Mouse (Mus musculus) embryonic facial prominence, embryonic 14.5 days (tissue): ENCODE results near the gene Cspg4. TPM values are rescaled to one million over a fixed set of nuclear protein-coding genes. Genes with fewer than 3 reads are reported as not detected.

Experiments
- ATAC-seq: fragments of 200-750 bp; cut with Nextera tagmentation; 2 replicates; pipeline ENCODE4 v1.8.0; 2017; ENCODE audit warnings: low read depth, moderate number of reproducible peaks, moderate TSS enrichment
- DNase-seq: peaks from one replicate; pipeline ENCODE4 v3.0.0-alpha.2; 2015; ENCODE audit warnings: low spot score
- H3K27ac ChIP-seq: fragments of 300-500 bp; sonication (generic); replicated peaks from 2 replicates; pipeline ENCODE4 v1.5.1; 2014; ENCODE audit warnings: low read depth, mild to moderate bottlenecking, low read length, moderate library complexity
- H3K27me3 ChIP-seq: fragments of 300-500 bp; sonication (generic); replicated peaks from 2 replicates; pipeline ENCODE4 v1.6.1; 2014; ENCODE audit warnings: low read length; ENCODE audit not compliant: control insufficient read depth, insufficient read depth
- H3K36me3 ChIP-seq: fragments of 300-500 bp; sonication (generic); 2 replicates; pipeline ENCODE4 v1.6.1; 2014; ENCODE audit warnings: low read length, mixed read lengths; ENCODE audit not compliant: control insufficient read depth, insufficient read depth
- H3K4me1 ChIP-seq: fragments of 300-500 bp; sonication (generic); 2 replicates; pipeline ENCODE4 v1.6.1; 2014; ENCODE audit warnings: antibody characterized with exemption, low read length; ENCODE audit not compliant: control insufficient read depth, insufficient read depth
- H3K4me2 ChIP-seq: fragments of 300-500 bp; sonication (generic); 2 replicates; pipeline ENCODE4 v1.6.1; 2014; ENCODE audit warnings: low read depth, mild to moderate bottlenecking, low read length, moderate library complexity, mixed read lengths
- H3K4me3 ChIP-seq: fragments of 300-500 bp; sonication (generic); 2 replicates; pipeline ENCODE4 v1.5.1; 2014; ENCODE audit warnings: low read depth, mild to moderate bottlenecking, low read length
- H3K9ac ChIP-seq: fragments of 300-500 bp; sonication (generic); 2 replicates; pipeline ENCODE4 v1.6.1; 2014; ENCODE audit warnings: low read depth, mild to moderate bottlenecking, low read length, moderate library complexity, mixed read lengths
- H3K9me3 ChIP-seq: fragments of 300-500 bp; sonication (generic); 2 replicates; pipeline ENCODE4 v1.6.1; 2016; ENCODE audit warnings: low read length; ENCODE audit not compliant: control insufficient read depth
- WGBS: fragments of 180-500 bp; shearing (Covaris S2); extraction: QIAGEN DNeasy Blood & Tissue Kit; methylation state at CpG from one replicate; pipeline ENCODE4 v1.1.7; 2014; 5-methylcytosine and 5-hydroxymethylcytosine counted together
- polyA plus RNA-seq: library from polyadenylated mRNA; unstranded; fragments of >200 nt; fragmentation: Nextera tagmentation; extraction: Ambion mirVana; gene quantifications from 2 replicates; pipeline ENCODE4 v1.2.1, GENCODE M21; 2014

The Cspg4 gene
- polyA plus RNA-seq, 1 experiment from 2014 or later = 34.8 TPM

- no peaks in the 10 kb centered on the region for H3K4me1 ChIP-seq
- no peak overlapping the region for H3K9ac ChIP-seq
- H3K27me3 ChIP-seq = no peaks in the 10 kb centered on the region
- ATAC-seq = no peak
- H3K36me3 ChIP-seq = peaks cover 52% of the 10 kb centered on the region
- H3K9me3 ChIP-seq = no peaks in the 10 kb centered on the region
- H3K4me2 ChIP-seq = no peak overlapping the region
- H3K4me3 ChIP-seq = no peak overlapping the region
- WGBS = 64% methylated on average over 11 of the region's 11 CpGs
- no peak for DNase-seq
- no peak overlapping the region for H3K27ac ChIP-seq
Observed at GRCm38 (mm10) chr9:56890522-56891250, 25.9 kb downstream of the Cspg4 start.

GRCm38 (mm10) chr9:56891517-56892011 is 26.7 kb downstream of the Cspg4 start:
- H3K4me3 ChIP-seq = no peak overlapping the region
- peaks cover 44% of the 10 kb centered on the region for H3K36me3 ChIP-seq
- no peaks in the 10 kb centered on the region for H3K27me3 ChIP-seq
- peak overlapping the region; percentile 35; the same call in 1 of the 2 replicates for H3K4me2 ChIP-seq
- H3K9ac ChIP-seq = peak overlapping the region; percentile 45; the same call in 1 of the 2 replicates
- no peaks in the 10 kb centered on the region for H3K4me1 ChIP-seq
- WGBS = 27% methylated on average over 11 of the region's 12 CpGs
- ATAC-seq (peak; percentile 64), DNase-seq (peak; percentile 89)
- H3K9me3 ChIP-seq = no peaks in the 10 kb centered on the region
- H3K27ac ChIP-seq = no peak overlapping the region

- Histone ChIP-seq H3K9ac (no peak overlapping the region), H3K9me3 (no peaks in the 10 kb centered on the region), H3K4me1 (no peaks in the 10 kb centered on the region), H3K4me2 (no peak overlapping the region), H3K4me3 (no peak overlapping the region), H3K27ac (no peak overlapping the region), H3K27me3 (no peaks in the 10 kb centered on the region), H3K36me3 (peaks cover 39% of the 10 kb centered on the region)
- ATAC-seq = no peak
- 95% methylated on average over 9 of the region's 10 CpGs for WGBS
- no peak for DNase-seq
Observed at GRCm38 (mm10) chr9:56892111-56892510, 27.3 kb downstream of the Cspg4 start.

DNA sequence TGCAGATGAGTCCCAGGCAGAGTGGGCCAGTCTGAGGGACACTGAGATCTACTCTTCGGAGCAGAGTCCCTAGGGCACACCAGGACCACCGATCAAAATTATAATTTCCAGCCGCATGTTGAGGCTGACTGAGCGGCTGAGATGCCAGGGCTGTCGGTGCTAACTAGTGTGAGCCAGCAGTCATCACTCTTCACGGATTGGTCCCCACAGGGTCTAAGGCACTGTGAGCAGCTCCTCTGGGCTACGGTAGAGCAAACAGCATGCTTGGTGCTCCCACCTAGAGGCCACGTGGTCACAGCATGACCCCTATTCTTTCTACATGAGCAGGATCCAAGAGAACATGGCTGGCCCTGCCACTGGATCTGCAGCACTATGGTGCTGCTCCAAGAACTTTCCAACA is 28.5 kb downstream of the Cspg4 start:
- H3K27me3 ChIP-seq = no peaks in the 10 kb centered on the region
- no peak overlapping the region for H3K4me2 ChIP-seq
- WGBS = 72% methylated on average over 6 of the region's 8 CpGs
- H3K36me3 ChIP-seq = peaks cover 30% of the 10 kb centered on the region
- no peak overlapping the region for H3K4me3 ChIP-seq
- H3K27ac ChIP-seq = no peak overlapping the region
- H3K9ac ChIP-seq = no peak overlapping the region
- H3K4me1 ChIP-seq = no peaks in the 10 kb centered on the region
- ATAC-seq (no peak), DNase-seq (no peak)
- no peaks in the 10 kb centered on the region for H3K9me3 ChIP-seq

GRCm38 (mm10) chr9:56894006-56894405 is 29.2 kb downstream of the Cspg4 start:
- H3K27me3 ChIP-seq = no peaks in the 10 kb centered on the region
- no peak overlapping the region for H3K4me2 ChIP-seq
- 30% methylated on average over 3 of the region's 3 CpGs for WGBS
- H3K9ac ChIP-seq = no peak overlapping the region
- ATAC-seq (0 out of 2 replicates have a peak, but pooled peaks have one; percentile 7), DNase-seq (no peak)
- H3K9me3 ChIP-seq = no peaks in the 10 kb centered on the region
- H3K4me3 ChIP-seq = no peak overlapping the region
- peaks cover 23% of the 10 kb centered on the region for H3K36me3 ChIP-seq
- no peak overlapping the region for H3K27ac ChIP-seq
- no peaks in the 10 kb centered on the region for H3K4me1 ChIP-seq

GRCm38 (mm10) chr9:56896779-56897178 is 31.9 kb downstream of the Cspg4 start:
- Histone ChIP-seq H3K4me1 (peaks cover 3% of the 10 kb centered on the region; the same call in 1 of the 2 replicates), H3K4me3 (no peak overlapping the region), H3K4me2 (no peak overlapping the region), H3K9ac (no peak overlapping the region), H3K27ac (no peak overlapping the region), H3K27me3 (no peaks in the 10 kb centered on the region), H3K9me3 (no peaks in the 10 kb centered on the region), H3K36me3 (peaks cover 15% of the 10 kb centered on the region)
- ATAC-seq = no peak
- DNase-seq = no peak
- 87% methylated on average over 11 of the region's 12 CpGs for WGBS

GRCm38 (mm10) chr9:56899409-56899808 is 34.6 kb downstream of the Cspg4 start:
- H3K36me3 ChIP-seq = peaks cover 4% of the 10 kb centered on the region; the same call in 1 of the 2 replicates
- H3K4me1 ChIP-seq = peaks cover 3% of the 10 kb centered on the region; the same call in 1 of the 2 replicates
- H3K9me3 ChIP-seq = no peaks in the 10 kb centered on the region
- 65% methylated on average over 11 of the region's 11 CpGs for WGBS
- no peak overlapping the region for H3K9ac ChIP-seq
- no peak overlapping the region for H3K4me2 ChIP-seq
- H3K27ac ChIP-seq = no peak overlapping the region
- no peaks in the 10 kb centered on the region for H3K27me3 ChIP-seq
- no peak overlapping the region for H3K4me3 ChIP-seq
- DNase-seq = peak; percentile 48
- ATAC-seq = no peak

GRCm38 (mm10) chr9:56900060-56900459 is 35.2 kb downstream of the Cspg4 start:
- Histone ChIP-seq H3K27ac (no peak overlapping the region), H3K4me1 (peaks cover 3% of the 10 kb centered on the region; the same call in 1 of the 2 replicates)

More at GRCm38 (mm10) chr9:56900060-56900459, 35.2 kb downstream of the Cspg4 start:
- H3K4me3 ChIP-seq = no peak overlapping the region
- H3K9ac ChIP-seq = no peak overlapping the region
- DNase-seq = no peak
- no peaks in the 10 kb centered on the region for H3K27me3 ChIP-seq
- no peak for ATAC-seq
- H3K4me2 ChIP-seq = no peak overlapping the region
- no peaks in the 10 kb centered on the region for H3K9me3 ChIP-seq
- H3K36me3 ChIP-seq = peaks cover 4% of the 10 kb centered on the region; the same call in 1 of the 2 replicates
